Mouse (Mus musculus): Measurements from ENCODE around the gene Cript.

Gene Cript

GRCm38 (mm10) chr17:87025269-87025949, at the start of gene Cript, which contains the start of gene Pigf:
Gene Cript (plus strand): TSS chr17:87025550.
Gene Pigf (minus strand): TSS chr17:87025406.
- DNase-seq (ENCODE audit: low spot score in 2 of 2), result peak; percentile 97 to 98

DNA sequence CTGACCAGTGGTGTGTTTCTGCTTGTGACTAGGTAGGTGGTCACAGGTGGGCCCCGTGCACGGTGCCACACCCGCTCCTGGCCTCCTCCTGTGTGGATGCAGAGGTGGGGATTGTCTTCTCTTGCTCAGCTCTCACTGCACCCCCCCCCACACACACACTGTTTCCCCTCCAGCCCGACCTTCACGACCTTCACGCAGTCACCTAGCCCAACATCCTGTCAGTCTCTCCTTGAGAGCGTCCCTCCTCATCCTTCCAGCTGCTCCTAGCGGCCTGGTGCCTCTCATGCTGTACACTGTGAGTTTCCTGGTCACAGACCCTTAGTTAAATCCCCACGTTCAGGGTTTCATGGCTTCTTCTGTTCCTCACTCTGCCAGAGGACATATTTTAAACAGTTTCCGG, 49.0 kb upstream of the Cript start:
- DNase-seq (ENCODE audit: low spot score in 2 of 2), result no peak

DNA sequence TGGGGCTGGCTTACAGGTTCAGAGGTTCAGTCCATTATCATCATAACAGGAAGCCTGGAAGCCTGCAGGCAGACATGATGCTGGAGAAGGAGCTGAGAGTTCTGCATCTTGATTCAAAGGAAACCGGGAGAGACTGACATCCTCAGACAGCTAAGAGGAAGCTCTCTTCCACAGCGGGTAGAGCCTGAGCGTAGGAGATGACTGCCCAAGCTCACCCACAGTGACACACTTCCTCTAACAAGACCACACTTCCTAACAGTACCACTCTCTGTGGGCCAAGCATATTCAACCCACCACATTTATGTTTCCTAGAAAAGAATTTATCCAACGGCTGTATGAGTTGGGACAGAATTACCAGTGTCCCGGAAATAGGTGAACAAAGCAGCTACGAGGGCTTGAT, 46.9 kb upstream of the Cript start:
- peak; percentile 51 to 61 for DNase-seq (ENCODE audit: low spot score in 2 of 2)

DNA sequence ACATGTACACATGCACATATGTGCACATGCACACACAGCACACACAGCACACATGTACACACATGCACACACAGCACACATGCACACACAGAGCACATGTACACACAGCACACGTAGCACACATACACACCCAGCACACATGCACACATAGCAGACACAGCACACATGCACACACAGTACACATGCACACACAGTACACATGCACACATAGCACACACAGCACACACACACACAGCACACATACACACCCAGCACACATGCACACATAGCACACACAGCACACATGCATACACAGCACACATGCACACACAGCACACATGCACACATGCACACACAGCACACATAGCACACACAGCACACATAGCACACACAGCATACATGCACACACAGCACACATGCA, 44.1 kb upstream of the Cript start:
- DNase-seq (ENCODE audit: low spot score in 2 of 2), result no peak

DNA sequence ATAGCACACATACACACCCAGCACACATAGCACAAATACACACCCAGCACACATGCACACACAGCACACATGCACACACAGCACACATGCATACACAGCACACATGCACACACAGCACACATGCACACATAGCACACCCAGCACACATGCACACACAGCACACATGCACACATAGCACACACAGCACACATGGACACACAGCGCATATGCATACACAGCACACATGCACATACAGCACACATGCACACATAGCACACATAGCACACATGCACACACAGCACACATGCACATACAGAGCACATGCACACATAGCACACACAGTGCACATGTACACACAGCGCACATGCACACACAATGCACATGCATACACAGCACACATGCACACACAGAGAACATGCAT, 43.6 kb upstream of the Cript start:
- no peak for DNase-seq (ENCODE audit: low spot score in 2 of 2)

DNA sequence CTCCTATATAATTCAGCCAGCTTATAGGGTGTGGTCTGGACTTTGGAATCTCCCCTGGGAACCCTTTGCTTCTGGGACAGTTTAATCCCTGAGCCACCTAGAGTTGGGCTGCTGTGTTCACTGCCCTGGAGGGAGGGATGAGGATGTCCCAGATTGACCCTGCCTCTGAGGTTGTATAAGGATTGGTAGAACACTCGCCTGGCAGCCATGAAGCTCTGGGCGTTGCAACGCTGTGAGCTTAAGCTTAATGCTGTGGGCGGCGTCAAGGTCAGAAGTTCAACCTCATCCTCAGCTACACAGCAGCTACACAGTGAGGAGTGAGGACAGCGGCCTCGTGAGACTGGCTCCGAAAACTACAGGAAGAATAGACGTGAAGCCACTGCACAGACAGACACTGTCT, 42.9 kb upstream of the Cript start:
- no peak for DNase-seq (ENCODE audit: low spot score in 2 of 2)

GRCm38 (mm10) chr17:86986449-86987138, 38.8 kb upstream of the Cript start:
- DNase-seq (ENCODE audit: low spot score in 2 of 2), result no peak

- peak; percentile 58 to 73 for DNase-seq (ENCODE audit: low spot score in 2 of 2)
Measured at GRCm38 (mm10) chr17:86988161-86988560, 37.2 kb upstream of the Cript start.

GRCm38 (mm10) chr17:86988601-86989184, 36.7 kb upstream of the Cript start:
- DNase-seq (ENCODE audit: low spot score in 2 of 2), result peak; percentile 45 to 52

GRCm38 (mm10) chr17:86991306-86991705, 34.0 kb upstream of the Cript start:
- DNase-seq (ENCODE audit: low spot score in 2 of 2), result no peak

DNA sequence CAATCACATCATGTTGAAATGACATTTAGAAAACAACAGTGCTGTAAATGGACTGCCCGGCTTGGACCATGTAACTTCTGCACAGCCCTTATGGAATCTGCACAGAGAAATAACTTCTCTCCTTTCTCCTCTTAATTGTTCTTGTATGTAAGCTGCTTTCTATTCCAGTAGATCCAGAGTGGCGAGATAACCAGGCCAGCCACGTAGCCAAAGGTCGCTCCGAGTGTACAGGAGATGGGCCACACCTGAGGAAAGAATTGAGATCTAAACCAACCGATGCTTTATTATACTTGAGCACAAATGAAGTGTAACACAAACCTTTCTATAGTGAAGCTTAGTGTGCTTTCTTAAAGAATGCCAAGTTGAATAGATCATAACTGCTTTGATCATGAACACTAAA, 28.0 kb upstream of the Cript start:
- DNase-seq (ENCODE audit: low spot score in 2 of 2), result no peak

DNA sequence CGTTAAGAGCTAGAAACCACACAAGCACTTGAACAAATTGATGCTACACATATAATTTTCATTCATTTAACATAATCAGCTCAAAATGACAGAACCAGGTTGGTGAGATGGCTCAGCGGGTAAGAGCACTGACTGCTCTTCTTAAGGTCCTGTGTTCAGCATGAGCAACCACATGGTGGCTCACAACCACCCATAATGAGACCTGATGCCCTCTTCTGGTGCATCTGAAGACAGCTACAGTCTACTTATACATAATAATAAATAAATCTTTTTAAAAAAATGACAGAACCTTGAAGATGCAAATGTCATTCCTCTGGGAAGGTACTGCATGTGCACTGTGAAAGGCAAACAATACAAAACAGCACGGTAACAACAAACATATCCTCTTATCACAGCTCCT, 16.4 kb upstream of the Cript start:
- DNase-seq (ENCODE audit: low spot score in 2 of 2), result no peak

- DNase-seq (ENCODE audit: low spot score in 2 of 2), result no peak
Measured at GRCm38 (mm10) chr17:87011301-87012019, 13.9 kb upstream of the Cript start.

- no peak for DNase-seq (ENCODE audit: low spot score in 2 of 2)
Measured at GRCm38 (mm10) chr17:87019692-87020091, 5.7 kb upstream of the Cript start.

GRCm38 (mm10) chr17:87024491-87025242, 683 bp upstream of the Cript start:
- no peak for DNase-seq (ENCODE audit: low spot score in 2 of 2)

- DNase-seq (ENCODE audit: low spot score in 2 of 2), result peak in 1 of 2 experiments; percentile 27
Measured at GRCm38 (mm10) chr17:87036141-87037073, 11.1 kb downstream of the Cript start.

DNA sequence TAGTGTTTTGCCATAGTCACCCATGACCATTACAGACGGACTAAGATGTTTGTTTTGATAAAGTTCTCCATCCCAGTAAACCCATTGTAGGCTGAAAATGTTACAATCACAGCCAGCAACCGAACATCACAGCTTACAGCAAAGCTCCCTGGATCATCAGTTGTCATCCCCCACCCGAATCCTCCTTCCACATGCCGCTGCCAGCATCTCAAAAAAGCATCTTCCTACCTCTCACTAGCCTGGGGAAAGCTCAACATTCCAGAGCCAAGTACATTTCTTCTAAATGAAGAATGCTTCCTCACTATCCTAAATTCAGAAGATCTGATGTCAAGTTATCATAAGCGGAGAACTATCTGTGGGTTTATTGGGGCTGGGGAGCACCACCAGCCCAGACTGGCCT, 13.1 kb downstream of the Cript start:
- no peak for DNase-seq (ENCODE audit: low spot score in 2 of 2)

- no peak for DNase-seq (ENCODE audit: low spot score in 2 of 2)
Measured at GRCm38 (mm10) chr17:87041739-87042138, 16.4 kb downstream of the Cript start.

GRCm38 (mm10) chr17:87044364-87044763, 19.0 kb downstream of the Cript start:
- peak; percentile 74 to 84 for DNase-seq (ENCODE audit: low spot score in 2 of 2)

- DNase-seq (ENCODE audit: low spot score in 2 of 2), result no peak
Measured at GRCm38 (mm10) chr17:87044796-87045195, 19.4 kb downstream of the Cript start.

Data from spleen, postnatal 36 days (tissue).